Mouse (Mus musculus) kidney, adult 18-20 months (tissue): Measurements from ENCODE around the gene Srms.
A peak's percentile ranks its signal among the peaks of the same experiment; 100 is the strongest.

Source experiments
- DNase-seq: peaks from one replicate; pipeline ENCODE4 v3.0.0; 2021

Gene Srms

DNA sequence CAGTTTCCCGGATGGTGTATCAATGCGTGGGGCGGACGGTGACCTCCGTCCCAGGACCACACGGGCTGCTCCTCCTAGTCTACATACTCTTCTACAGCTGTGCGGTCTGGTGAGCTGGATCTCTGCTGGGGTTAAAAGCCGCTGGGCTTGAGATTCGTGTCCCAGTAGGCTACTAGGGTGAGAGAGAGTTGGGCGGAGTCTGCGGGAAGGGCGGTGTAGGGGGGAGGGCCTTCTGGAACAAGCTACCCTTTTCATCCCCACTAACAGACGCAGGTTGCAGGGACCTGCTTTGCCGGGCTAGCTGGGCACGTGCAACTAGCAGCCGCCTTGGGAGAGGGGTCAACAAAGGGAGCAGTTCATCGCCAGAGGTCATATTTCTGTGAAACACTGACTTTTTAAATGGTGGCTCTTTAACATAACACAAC is at the start of gene Srms:
Srms (minus strand) TSS at position 165 of the 425 bp plus-strand sequence.
- peak; percentile 57 for DNase-seq

DNA sequence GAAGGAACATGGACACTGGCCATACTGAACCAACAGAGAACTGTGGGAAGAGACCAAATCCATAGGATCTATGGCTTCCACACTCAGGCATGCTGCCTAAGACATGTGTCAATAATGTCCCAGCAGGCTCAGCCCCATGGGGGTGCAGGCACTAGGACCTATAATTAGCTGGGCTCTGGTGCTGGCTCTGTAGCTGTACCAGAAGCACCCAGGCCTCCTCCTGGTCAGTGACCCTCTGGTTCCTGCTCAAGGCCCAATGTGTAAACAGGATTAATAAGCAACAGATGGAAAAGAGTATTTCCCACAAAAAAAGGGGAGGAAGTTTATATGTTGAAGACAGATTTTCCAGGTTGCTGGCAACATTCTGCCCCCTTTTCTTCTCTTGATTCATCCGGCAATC is 40.3 kb upstream of the Srms start:
- no peak for DNase-seq

DNA sequence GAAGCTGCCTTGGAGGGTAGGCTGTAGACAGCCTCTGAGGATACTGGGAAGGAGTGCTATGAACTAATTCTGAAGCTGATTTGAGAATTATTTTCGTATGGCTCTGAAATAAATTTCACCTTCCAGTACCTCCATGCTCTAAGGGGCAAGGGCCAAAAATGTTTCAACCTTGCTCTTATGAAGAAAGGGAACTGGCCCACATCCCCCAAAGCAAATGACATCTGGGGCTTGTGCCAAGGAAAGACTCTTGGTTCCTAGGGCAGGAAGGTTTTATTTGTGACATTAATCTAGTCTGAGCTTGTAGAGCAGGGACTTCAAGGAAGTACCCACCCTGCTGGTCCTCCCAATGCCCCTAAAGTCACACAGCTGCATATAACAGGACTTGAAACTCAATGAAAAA is 38.9 kb upstream of the Srms start:
- no peak for DNase-seq

DNA sequence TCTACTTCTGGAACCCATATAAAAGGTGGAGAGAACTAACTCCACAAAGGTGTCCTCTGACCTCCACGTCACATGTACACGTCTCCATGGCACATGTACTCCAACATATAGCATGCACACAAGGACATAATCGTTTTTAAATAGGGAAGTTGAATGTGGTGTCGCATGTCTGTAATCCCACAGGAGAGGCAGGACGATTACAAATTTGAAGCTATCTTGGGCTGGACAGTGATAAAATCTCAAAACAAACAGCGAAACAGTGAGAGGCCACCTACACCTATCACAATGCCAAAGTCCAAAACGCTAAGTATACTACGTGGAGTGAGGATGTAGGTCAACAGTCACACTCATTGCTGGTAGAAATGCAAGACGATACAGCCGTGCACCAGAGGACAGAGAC is 36.2 kb upstream of the Srms start:
- DNase-seq, result no peak

DNA sequence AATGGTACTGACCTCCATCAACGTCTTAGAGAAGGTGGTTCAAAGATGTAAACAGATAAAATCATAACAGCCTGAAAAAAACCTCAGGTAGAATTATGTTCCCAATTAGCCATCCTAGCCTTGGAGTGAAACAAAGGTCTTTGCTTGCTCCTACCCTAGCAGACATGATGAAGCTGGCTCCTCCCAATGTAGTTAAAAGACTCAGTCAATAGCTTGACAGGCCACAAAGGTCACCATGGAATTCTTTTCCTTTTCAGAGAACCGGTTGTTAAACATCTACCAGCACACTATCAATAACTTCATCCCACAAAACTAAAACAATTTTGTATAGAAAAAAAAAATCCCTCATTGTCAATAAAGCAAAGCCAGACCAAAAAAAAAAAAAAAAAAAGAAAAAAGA is 32.0 kb upstream of the Srms start:
- no peak for DNase-seq

DNA sequence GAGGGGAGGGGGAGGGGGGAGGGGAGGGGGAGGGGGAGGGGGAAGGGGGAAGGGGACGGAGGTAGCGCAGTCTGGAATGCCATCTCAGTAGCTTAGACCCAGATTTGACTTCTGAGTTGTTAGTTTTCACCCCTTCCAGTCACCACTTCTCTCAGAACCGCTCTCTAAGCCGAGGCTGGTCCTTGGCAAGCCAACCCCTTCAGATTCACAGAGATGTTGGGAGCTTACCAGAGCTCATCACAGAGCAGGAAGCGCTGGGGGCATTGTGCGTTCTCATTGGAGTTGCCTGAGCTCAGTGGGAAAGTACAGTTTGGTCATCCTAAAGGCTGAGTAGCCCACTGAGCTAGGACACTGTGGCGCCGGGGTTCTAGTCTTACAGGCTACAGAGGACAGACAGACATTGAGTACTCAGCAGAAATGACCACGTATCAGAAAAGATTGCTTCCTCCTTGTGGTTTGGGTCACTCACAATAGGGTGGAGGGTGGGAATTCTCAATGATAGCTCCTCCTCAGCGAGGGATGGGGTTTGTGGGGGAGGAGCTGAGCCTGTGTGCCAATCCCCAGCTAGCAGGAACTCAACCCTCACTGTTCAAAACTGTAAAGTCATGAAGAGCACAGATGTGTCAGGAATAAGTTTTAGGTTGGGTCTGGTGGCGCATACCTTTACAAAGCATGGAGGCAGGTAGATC is 30.9 kb upstream of the Srms start:
- peak; percentile 38 for DNase-seq

DNA sequence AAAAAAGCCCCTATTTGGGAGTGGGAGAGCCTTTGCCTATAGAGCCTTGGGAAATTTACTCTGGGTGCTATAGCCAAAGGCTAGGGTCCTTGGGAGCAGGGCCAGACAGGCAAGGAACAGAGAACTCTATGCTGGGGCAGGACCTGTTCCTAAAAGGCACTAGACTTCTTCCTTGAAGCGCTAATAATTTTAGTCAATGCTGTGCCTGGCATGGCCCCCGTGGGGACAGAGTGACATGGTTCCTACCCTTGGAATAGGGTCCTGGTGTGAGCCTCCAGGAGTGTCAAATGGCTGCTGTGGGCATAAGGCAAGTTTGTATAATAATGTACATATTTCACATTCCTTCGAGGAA is 29.3 kb upstream of the Srms start:
- DNase-seq, result no peak

DNA sequence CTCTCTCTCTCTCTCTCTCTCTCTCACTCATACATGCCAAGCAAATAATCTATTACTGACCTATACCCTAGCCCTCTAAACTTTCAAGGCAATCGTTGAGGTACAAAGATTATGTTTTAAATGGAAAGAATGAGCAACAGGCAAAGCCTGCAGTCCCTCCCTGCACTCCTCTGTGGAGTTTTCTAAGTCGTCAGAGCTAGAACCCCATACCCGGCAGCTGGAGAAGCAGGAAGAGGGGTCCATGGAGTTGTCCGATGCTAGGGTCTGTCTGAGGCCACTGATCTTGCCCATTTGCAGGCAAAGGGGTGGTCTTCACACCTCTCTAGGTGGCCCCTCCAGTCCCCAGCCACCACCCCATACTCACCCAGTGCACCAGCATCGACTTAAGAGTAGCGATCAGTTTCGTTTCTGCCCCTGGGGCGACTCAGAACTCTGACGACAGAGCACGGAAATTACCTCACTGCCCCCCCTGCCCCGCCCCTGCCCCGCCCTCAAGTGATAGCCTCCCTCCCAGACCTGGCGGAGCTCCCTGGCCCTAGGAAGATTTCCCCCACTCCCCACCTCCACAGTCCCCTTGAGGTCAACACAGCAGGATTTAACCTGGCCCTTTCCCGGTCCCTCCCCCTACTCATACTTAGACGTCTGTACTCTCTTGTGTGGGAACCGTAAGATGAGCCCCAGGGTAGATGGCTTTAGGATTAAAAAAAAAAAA is 28.8 kb upstream of the Srms start, which contains the start of gene Helz2:
Helz2 (minus strand) TSS at position 426 of the 712 bp plus-strand sequence.
- DNase-seq, result peak; percentile 58

DNA sequence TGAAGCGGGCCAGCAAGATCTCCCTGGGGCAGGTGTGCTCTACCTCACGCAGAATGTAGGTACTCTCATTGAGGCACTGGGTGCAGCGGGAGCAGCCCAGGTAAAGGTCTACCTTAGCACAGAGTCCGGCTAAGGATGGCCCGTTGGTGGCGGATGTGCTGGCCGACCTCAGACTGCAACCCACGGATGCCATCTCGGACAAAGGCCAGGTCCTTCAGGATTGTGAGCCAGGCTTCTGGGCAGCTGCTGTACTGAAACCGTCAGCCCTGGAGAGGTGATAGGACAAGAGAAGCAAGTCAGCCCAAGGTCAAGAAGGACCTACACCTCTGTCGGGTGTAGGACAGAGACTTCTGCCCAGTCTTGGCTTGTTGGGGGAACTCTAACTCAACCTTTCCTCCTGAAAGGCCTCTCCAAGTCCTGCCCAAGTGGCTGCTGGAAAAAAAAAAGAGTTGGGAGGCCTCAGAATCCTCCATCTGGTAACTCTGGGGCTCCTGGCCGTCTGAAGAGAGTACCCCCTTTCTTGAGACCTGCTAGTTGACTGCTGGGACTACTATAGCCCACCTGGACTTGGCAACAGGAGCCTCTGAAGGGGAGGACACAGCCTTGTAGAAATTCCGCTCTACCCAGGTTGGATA is 27.9 kb upstream of the Srms start:
- no peak for DNase-seq

DNA sequence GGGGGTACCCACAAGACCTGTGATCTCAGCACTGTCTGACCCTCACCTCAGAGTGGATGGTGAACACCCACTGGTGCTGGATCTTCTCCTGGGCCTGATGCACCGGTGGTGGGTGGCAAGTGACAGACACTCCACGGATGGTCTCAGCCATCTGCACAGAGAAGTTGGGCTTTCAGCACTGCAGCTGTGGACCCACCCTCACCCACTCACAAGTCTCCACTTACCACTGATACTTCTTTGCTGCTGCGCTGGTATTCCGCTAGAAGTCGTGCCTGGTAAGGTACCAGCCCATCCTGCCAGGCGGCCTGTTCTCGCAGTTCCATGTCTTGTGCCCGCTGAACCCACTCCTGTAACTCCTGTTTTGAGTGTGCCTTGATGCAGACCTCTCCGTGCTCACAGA is 26.3 kb upstream of the Srms start:
- no peak for DNase-seq

DNA sequence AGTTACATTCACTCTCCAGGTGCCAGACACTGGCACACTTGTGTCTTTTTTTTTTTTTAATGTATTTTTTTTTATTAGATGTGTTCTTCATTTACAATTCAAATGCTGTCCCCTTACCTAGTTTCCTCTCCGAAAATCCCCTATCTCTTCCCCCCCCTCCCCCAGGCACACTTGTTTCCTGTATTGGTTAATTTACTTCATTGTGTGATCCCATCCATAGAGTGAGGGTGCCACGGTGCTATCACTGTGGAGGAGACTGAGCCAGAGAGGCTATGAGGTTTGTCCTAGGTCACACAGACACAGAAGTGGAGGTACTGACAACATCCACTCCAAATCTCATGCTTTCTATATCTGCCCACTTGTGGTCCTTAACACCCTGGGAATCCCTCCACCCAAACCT is 25.9 kb upstream of the Srms start:
- no peak for DNase-seq

DNA sequence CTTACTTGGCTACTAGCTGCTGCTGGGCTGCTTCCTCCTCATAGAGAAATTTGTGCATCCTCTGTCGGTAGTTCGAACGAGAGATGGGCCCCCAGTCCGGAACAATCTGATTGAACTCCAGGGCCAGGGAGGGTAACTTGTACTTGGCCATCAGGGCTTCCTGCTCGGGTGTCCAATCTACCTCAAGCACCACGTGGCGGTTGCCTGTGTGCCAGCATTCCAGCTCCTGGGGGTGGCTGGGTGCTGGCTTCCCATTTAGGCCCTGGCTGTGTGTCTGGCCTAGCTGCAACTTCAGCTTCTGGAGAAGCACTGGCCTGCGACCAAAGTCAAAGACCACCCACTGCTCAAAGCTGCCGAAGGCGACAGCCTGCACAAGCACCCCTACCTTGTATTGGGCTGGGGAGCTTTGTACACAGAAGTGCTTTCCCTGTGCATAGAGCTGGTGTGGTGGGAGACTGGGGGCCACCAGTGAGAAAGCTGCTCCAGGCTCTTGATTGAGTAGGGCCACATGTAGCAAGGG is 25.2 kb upstream of the Srms start:
- DNase-seq, result no peak

DNA sequence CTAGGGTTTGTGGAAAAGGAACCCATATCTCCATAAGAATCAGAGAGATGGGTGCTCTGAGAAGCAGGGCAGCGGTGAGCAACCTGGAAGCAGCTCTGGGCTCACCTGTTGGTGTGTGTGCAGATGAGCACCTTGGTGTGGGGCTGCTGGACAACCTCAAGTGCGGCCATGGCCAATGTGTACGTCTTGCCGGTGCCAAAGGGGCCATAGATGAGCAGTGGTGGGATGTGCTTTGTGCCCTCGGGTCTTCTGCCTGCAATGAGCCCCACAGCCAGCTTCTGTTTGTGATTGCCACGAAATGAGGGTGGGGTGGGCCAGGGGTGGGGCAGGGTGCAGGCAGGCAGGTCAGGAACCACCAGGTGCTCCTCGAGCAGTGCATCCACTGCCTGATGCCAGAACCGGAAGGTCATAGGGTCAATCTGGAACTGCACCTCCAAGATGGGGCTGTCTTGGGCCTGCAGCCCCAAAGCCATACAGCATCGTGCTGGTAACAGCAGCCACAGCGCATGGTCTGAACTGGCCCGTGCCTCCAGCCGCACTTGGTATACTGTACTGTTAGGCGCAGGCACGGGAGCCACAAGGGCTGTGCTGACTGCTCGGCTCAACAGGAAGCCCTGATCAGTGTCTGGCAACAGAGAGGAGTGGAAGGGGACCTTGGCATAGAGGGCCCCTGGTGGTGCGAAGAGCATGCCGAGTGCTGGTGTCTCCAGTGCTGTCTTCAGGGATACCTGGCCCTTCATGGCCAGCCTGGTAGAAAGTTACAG is 24.4 kb upstream of the Srms start:
- DNase-seq, result no peak

DNA sequence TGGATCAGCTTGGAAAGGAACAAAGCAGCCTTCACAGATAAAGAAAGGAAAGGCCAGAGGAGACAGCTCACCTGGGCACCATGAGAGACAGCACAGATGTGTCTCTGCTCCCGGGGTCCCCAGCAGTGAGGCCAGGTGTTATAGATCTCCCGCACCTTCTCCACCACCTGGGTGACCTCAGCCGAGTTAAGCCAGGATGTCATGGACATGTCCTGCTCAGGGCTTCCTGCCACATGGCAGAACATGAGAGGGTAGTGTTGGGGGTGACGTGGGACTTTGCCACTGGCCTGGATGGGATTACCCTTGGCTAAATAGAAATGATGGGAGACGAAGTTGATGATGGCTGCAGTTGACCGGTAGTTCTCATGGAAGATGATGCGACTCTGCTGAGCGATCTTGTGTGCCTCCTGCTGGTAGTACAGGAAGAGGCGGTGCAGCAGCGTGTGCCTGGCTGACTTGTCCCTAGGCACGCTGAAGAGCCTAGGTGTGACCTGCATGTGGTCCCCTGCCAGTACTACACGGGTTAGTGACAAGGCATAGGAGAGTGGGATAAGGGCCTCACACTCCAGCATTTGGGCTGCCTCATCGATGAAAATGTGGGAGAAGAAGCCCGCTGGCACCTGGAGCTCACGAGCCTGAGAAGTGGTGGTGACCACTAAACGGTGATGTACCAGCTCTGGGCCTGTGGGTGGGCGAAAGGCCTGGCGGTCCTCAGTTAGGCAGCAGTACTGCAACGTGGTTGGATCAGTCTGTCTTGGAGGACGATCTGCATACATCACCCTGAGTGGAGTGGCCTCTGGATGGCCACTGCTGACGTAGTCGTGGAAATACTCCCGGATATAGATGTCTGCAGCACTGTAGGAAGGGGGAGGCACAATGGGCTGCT is 22.9 kb upstream of the Srms start:
- no peak for DNase-seq

DNA sequence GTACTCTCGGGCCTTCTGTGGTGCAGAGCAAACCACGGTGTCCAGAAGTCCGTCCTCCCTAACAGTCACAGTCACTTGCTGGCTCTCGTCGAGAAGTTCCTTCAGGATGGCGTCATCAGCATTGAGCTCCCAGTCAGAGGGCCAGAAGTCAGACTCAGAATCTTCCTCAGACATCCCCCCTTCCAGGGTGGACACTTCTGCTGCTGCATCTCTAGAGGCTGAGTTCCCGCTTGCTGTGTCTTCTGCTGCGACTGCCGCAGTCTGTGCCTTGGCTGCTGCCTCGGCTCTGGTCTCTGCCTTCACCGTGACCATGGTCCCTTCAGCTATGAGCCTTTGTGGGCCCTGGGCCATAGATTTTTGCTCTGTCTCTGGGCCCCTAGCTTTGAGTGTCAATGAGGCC is 21.7 kb upstream of the Srms start:
- DNase-seq, result no peak

DNA sequence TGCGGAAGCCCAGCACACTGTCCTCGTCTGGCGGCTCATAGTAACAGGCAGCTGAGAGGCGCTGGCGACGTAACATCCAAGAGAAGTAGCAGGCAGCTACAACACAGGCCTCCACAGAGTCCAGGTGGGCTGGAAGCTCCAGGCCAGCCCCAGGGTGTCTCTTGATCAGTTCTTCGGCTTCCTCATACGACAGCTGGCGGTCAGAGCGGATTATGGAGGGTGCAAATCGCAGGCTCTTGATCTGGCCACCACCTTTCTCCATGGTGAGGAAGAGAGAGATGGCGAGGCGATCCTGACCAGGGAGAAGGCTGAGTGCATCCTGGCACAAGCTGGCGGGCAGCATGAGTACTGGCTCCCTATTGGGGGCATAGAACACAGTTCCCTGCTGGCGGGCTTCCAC is 20.5 kb upstream of the Srms start:
- no peak for DNase-seq

DNA sequence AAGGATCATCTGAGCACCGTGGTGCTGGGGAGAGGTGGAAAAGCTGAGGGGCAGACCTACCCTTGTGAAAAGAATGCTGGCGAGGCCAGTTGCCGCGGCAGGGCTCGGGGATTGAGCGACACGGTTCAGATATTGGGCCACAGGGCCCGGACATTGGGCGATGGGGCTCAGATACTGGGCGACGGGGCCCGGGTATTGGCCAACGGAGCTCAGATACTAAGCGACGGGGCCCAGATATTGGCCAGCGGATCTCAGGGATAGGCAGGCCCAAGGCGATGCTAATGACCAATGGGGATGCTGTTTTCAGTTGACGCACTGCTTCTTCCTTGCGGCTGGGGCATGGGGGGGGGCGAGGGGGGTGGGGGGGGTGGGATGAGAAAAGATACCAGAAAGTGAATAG is 18.2 kb upstream of the Srms start:
- DNase-seq, result no peak

DNA sequence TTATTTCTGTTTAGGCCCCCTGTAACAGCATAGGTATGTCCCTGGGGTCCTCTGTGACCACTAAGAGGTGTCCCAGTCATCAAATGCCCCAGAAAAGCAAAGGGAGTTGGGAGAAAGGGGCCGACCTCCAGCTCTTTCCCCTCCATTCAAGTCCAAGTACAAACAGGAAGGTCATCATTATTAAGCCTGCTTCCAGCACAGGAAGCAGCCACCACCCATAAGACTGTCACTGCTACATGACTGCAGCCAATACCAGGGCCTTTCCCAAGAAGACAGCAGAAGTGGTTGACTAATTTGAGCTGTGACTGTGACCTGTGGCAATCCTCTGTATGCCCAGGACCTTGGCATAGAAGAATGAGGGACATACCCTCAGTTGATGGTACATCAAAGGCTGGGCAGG is 15.3 kb upstream of the Srms start:
- no peak for DNase-seq

DNA sequence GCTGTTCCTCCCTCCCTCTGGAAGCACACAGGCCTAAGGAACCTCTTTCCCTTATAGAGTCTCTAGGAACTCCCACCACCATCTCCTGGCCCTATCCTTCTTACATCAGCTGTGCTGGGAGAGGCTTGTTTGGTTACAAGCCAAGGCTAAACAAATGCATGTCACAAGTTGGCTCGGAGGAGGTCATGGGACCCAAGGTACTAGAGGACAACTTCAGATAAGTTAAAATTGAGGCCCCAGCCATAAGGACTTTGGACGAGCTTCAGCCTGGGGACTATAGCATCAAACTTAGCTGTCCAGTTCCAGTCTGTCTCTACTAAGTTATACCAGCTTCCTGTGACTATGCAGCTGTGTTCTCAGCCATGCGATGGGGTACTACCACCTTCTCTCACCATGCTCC is 14.1 kb upstream of the Srms start:
- DNase-seq, result no peak

DNA sequence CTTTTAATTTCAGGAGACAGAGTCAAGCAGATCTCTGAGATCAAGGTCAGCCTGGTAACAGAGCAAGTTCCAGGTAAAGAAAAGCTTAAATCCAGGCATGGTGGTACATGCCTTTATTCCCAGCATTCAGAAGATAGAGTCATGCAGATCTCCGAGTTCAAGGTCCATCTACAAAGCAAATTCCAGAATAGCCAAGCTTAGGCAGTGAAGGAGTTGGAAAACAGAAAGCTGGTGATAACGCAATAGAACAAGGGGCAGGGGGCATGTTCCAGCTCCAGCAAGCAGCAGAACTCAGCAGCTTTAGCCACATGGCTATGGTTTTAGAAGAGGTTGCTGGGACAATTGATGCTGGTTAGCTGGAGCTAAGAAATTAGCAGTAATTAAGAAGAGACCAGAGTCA is 12.0 kb upstream of the Srms start:
- no peak for DNase-seq

DNA sequence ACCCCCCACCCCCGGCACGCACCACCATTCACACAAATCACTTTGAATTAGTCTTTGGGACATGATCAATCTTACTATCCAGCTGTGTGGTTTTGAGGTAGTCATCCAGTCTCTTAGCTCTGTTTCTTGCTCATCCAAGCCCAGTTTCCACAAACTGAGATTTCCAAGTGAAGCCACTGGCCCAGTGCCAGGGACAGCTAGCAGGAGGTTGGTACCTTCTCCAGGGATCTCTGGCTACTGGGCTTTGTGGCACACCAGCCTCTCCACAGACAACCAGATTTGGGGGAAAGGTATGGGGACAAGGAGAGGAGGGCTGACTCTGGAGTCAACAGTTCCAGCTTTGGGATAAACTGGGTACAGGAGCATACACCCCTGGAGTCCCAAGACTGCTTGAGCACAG is 7.4 kb upstream of the Srms start:
- peak; percentile 23 for DNase-seq

DNA sequence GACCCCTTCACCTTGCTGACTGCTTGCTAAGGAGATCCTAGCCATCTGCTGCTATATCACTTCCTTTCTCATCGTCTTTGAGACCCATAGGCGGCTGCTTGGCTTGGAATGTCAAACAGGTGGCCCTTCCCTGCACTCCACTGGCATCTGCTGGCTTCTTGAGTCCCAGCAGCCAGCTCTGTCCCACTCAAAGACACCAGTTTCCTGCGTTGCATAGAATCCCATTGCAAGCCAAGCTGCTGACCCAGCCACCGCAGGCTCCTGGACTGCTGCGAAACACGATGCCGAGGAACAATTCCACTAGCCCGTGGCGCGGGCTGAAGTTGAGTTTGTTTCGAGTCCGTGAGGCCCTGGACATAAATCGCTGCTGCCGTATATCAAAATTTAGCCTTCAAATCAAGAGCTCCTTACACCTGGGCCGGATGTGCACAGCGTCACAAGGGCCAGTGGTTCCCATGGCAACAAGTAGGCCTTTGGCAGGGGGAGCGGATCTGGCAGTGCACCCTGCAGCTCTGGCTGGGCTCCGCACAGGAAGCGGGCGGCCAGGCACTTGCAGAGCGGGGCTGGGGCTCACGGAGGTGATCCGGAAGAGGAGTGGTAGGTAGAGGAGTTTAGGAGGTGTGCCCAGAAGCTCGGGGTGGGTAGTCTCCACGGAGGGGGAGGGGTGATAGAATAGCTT is 6.7 kb upstream of the Srms start, which contains the start of gene Fndc11:
Fndc11 (plus strand) TSS at position 476 of the 679 bp plus-strand sequence.
- DNase-seq, result peak; percentile 82
